Mouse (Mus musculus): ENCODE data around the gene Prdm16. TPM values are rescaled to one million over a fixed set of nuclear protein-coding genes. Genes with fewer than 3 reads are reported as not detected.

Prdm16 gene
- polyA plus RNA-seq, 1 experiment from 2014 or later: 17.5 TPM

- Histone ChIP-seq H3K4me1 (peaks cover 41% of the 10 kb centered on the region), H3K4me3 (no peak overlapping the region), H3K9me3 (no peaks in the 10 kb centered on the region), H3K27ac (peak overlapping the region; percentile 67), H3K36me3 (no peaks in the 10 kb centered on the region), H3K27me3 (no peaks in the 10 kb centered on the region), H3K4me2 (no peak overlapping the region), H3K9ac (no peak overlapping the region)
- 36% methylated on average over 8 of the region's 8 CpGs for WGBS
- no peak; the same call in 1 of the 2 replicates for ATAC-seq (ENCODE audit: insufficient number of reproducible peaks, low FRiP score, low TSS enrichment, low read depth)
Observed at GRCm38 (mm10) chr4:154385208-154385607, 251.5 kb downstream of the Prdm16 start.

- no peak overlapping the region for H3K9ac ChIP-seq
Observed at GRCm38 (mm10) chr4:154378876-154379275, 257.8 kb downstream of the Prdm16 start.

GRCm38 (mm10) chr4:154375939-154376625 lies 260.6 kb downstream of the Prdm16 start:
- no peaks in the 10 kb centered on the region for H3K27me3 ChIP-seq
- no peak overlapping the region for H3K27ac ChIP-seq
- no peak overlapping the region for H3K4me3 ChIP-seq
- H3K36me3 ChIP-seq: 0 out of 2 replicates have a peak, but pooled peaks cover 3% of the 10 kb centered on the region
- H3K4me2 ChIP-seq: no peak overlapping the region
- peaks cover 11% of the 10 kb centered on the region for H3K4me1 ChIP-seq
- no peak overlapping the region for H3K9ac ChIP-seq
- no peak for ATAC-seq (ENCODE audit: insufficient number of reproducible peaks, low FRiP score, low TSS enrichment, low read depth)
- H3K9me3 ChIP-seq: no peaks in the 10 kb centered on the region
- 75% methylated on average over 10 of the region's 10 CpGs for WGBS

More at GRCm38 (mm10) chr4:154378876-154379275, 257.8 kb downstream of the Prdm16 start:
- no peaks in the 10 kb centered on the region for H3K4me1 ChIP-seq
- H3K27me3 ChIP-seq: no peaks in the 10 kb centered on the region
- no peaks in the 10 kb centered on the region for H3K9me3 ChIP-seq
- H3K27ac ChIP-seq: no peak overlapping the region
- 88% methylated on average over 2 of the region's 2 CpGs for WGBS
- 0 out of 2 replicates have a peak, but pooled peaks cover 3% of the 10 kb centered on the region for H3K36me3 ChIP-seq
- no peak for ATAC-seq (ENCODE audit: insufficient number of reproducible peaks, low FRiP score, low TSS enrichment, low read depth)
- no peak overlapping the region for H3K4me2 ChIP-seq
- no peak overlapping the region for H3K4me3 ChIP-seq

- Histone ChIP-seq H3K4me2 (no peak overlapping the region), H3K4me3 (no peak overlapping the region), H3K9me3 (no peaks in the 10 kb centered on the region), H3K27ac (peak overlapping the region; percentile 22; the same call in 1 of the 2 replicates), H3K9ac (no peak overlapping the region), H3K36me3 (no peaks in the 10 kb centered on the region), H3K27me3 (no peaks in the 10 kb centered on the region), H3K4me1 (peaks cover 17% of the 10 kb centered on the region)
- no peak for ATAC-seq (ENCODE audit: insufficient number of reproducible peaks, low FRiP score, low TSS enrichment, low read depth)
- WGBS: 28% methylated on average over 13 of the region's 13 CpGs
Observed at GRCm38 (mm10) chr4:154371542-154372247, 265.0 kb downstream of the Prdm16 start.

GRCm38 (mm10) chr4:154370841-154371240 lies 265.8 kb downstream of the Prdm16 start:
- no peak overlapping the region for H3K4me2 ChIP-seq
- no peak overlapping the region for H3K9ac ChIP-seq
- peaks cover 20% of the 10 kb centered on the region for H3K4me1 ChIP-seq
- H3K9me3 ChIP-seq: no peaks in the 10 kb centered on the region
- H3K4me3 ChIP-seq: no peak overlapping the region
- no peaks in the 10 kb centered on the region for H3K27me3 ChIP-seq
- ATAC-seq (ENCODE audit: insufficient number of reproducible peaks, low FRiP score, low TSS enrichment, low read depth): no peak
- 41% methylated on average over 8 of the region's 8 CpGs for WGBS
- no peaks in the 10 kb centered on the region for H3K36me3 ChIP-seq
- H3K27ac ChIP-seq: 0 out of 2 replicates have a peak overlapping the region, but pooled peaks have one; percentile 22

- H3K9me3 ChIP-seq: no peaks in the 10 kb centered on the region
- H3K4me2 ChIP-seq: no peak overlapping the region
- H3K36me3 ChIP-seq: no peaks in the 10 kb centered on the region
- H3K27ac ChIP-seq: no peak overlapping the region
- no peaks in the 10 kb centered on the region for H3K27me3 ChIP-seq
- peaks cover 20% of the 10 kb centered on the region for H3K4me1 ChIP-seq
- 80% methylated on average over 5 of the region's 5 CpGs for whole genome bisulfite sequencing
- no peak for ATAC-seq (ENCODE audit: insufficient number of reproducible peaks, low FRiP score, low TSS enrichment, low read depth)
- H3K4me3 ChIP-seq: no peak overlapping the region
- no peak overlapping the region for H3K9ac ChIP-seq
Observed at GRCm38 (mm10) chr4:154369089-154369488, 267.6 kb downstream of the Prdm16 start.

GRCm38 (mm10) chr4:154366836-154367235 lies 269.8 kb downstream of the Prdm16 start:
- Histone ChIP-seq H3K4me3 (no peak overlapping the region), H3K27ac (no peak overlapping the region), H3K9me3 (no peaks in the 10 kb centered on the region), H3K4me2 (no peak overlapping the region), H3K4me1 (peaks cover 14% of the 10 kb centered on the region), H3K27me3 (0 out of 2 replicates have a peak, but pooled peaks cover 3% of the 10 kb centered on the region), H3K36me3 (no peaks in the 10 kb centered on the region), H3K9ac (no peak overlapping the region)
- WGBS: 80% methylated on average over 6 of the region's 6 CpGs
- no peak for ATAC-seq (ENCODE audit: insufficient number of reproducible peaks, low FRiP score, low TSS enrichment, low read depth)

- Histone ChIP-seq H3K27me3 (0 out of 2 replicates have a peak, but pooled peaks cover 3% of the 10 kb centered on the region), H3K4me3 (no peak overlapping the region), H3K4me1 (peaks cover 3% of the 10 kb centered on the region; the same call in 1 of the 2 replicates), H3K9me3 (no peaks in the 10 kb centered on the region), H3K27ac (no peak overlapping the region), H3K9ac (no peak overlapping the region), H3K4me2 (no peak overlapping the region), H3K36me3 (no peaks in the 10 kb centered on the region)
- 86% methylated on average over 2 of the region's 2 CpGs for WGBS
- no peak for ATAC-seq (ENCODE audit: insufficient number of reproducible peaks, low FRiP score, low TSS enrichment, low read depth)
Observed at GRCm38 (mm10) chr4:154364752-154365151, 271.9 kb downstream of the Prdm16 start.

GRCm38 (mm10) chr4:154360850-154361249 lies 275.8 kb downstream of the Prdm16 start:
- ATAC-seq (ENCODE audit: insufficient number of reproducible peaks, low FRiP score, low TSS enrichment, low read depth): no peak
- no peak overlapping the region for H3K4me3 ChIP-seq
- WGBS: 87% methylated on average over 3 of the region's 3 CpGs
- H3K9me3 ChIP-seq: no peaks in the 10 kb centered on the region
- no peak overlapping the region for H3K4me2 ChIP-seq
- no peaks in the 10 kb centered on the region for H3K36me3 ChIP-seq
- no peak overlapping the region for H3K9ac ChIP-seq
- 0 out of 2 replicates have a peak, but pooled peaks cover 3% of the 10 kb centered on the region for H3K27me3 ChIP-seq
- H3K4me1 ChIP-seq: peaks cover 12% of the 10 kb centered on the region; the same call in 1 of the 2 replicates
- H3K27ac ChIP-seq: no peak overlapping the region

- no peaks in the 10 kb centered on the region for H3K36me3 ChIP-seq
- H3K9ac ChIP-seq: no peak overlapping the region
- 80% methylated on average over 6 of the region's 7 CpGs for WGBS
- H3K9me3 ChIP-seq: no peaks in the 10 kb centered on the region
- H3K4me1 ChIP-seq: peaks cover 12% of the 10 kb centered on the region; the same call in 1 of the 2 replicates
- H3K27me3 ChIP-seq: 0 out of 2 replicates have a peak, but pooled peaks cover 3% of the 10 kb centered on the region
- H3K4me2 ChIP-seq: no peak overlapping the region
- no peak overlapping the region for H3K27ac ChIP-seq
- ATAC-seq (ENCODE audit: insufficient number of reproducible peaks, low FRiP score, low TSS enrichment, low read depth): no peak
- no peak overlapping the region for H3K4me3 ChIP-seq
Observed at GRCm38 (mm10) chr4:154360441-154360840, 276.2 kb downstream of the Prdm16 start.

GRCm38 (mm10) chr4:154359762-154360300 lies 276.8 kb downstream of the Prdm16 start:
- Histone ChIP-seq H3K9ac (no peak overlapping the region), H3K27ac (no peak overlapping the region)

More at GRCm38 (mm10) chr4:154359762-154360300, 276.8 kb downstream of the Prdm16 start:
- Histone ChIP-seq H3K27me3 (0 out of 2 replicates have a peak, but pooled peaks cover 3% of the 10 kb centered on the region), H3K4me1 (peaks cover 12% of the 10 kb centered on the region; the same call in 1 of the 2 replicates), H3K36me3 (peaks cover 2% of the 10 kb centered on the region; the same call in 1 of the 2 replicates), H3K4me2 (no peak overlapping the region), H3K9me3 (no peaks in the 10 kb centered on the region), H3K4me3 (no peak overlapping the region)
- 58% methylated on average over 9 of the region's 9 CpGs for WGBS
- ATAC-seq (ENCODE audit: insufficient number of reproducible peaks, low FRiP score, low TSS enrichment, low read depth): no peak

Data from limb, embryonic 15.5 days (tissue).